Mouse (Mus musculus) midbrain, embryonic 13.5 days (tissue): ENCODE results near the gene Egf. TPM values are rescaled to one million over a fixed set of nuclear protein-coding genes. Genes with fewer than 3 reads are reported as not detected.

Source experiments
- microRNA-seq: library from miRNA; unstranded; fragments of <30 nt; microRNA quantifications from one replicate; pipeline ENCODE4, GENCODE M21; 2016
- polyA plus RNA-seq: library from polyadenylated mRNA; unstranded; fragments of >200 nt; fragmentation: Nextera tagmentation; extraction: Ambion mirVana; gene quantifications from 2 replicates; pipeline ENCODE4 v1.2.1, GENCODE M21; 2015

Egf gene
- polyA plus RNA-seq, 1 experiment from 2014 or later: 1.9 TPM

Small RNA genes lying within 50 kb of the gene (microRNA-seq; reads per million reads assigned to microRNA genes)
- not detected for gene Gm24515

Other genes with a start within 250 kb of the Egf start
- gene Elovl6, start 223.0 kb downstream of the Egf start, polyA plus RNA-seq: 31.2 and 33.6 TPM in 2 replicates
- not detected in 2 replicates for gene Lrit3, start 48.7 kb upstream of the Egf start, polyA plus RNA-seq
- gene Rrh, start 67.3 kb upstream of the Egf start, polyA plus RNA-seq: 0.17 TPM in 1 of 2 replicates, not detected in the other
- gene Gar1, start 76.1 kb upstream of the Egf start, polyA plus RNA-seq: 44.4 and 46.0 TPM in 2 replicates
- gene Cfi, start 80.6 kb upstream of the Egf start, polyA plus RNA-seq: 0.50 and 0.52 TPM in 2 replicates
- 24.9 and 26.8 TPM in 2 replicates for gene Pla2g12a, start 123.3 kb upstream of the Egf start, polyA plus RNA-seq
- gene Casp6, start 146.1 kb upstream of the Egf start, polyA plus RNA-seq: 35.1 and 39.5 TPM in 2 replicates
- 3.9 TPM in 2 replicates for gene Mcub, start 214.9 kb upstream of the Egf start, polyA plus RNA-seq